Mouse (Mus musculus): ENCODE results near the gene Ago1.

- TF ChIP-seq POLR2A (IDR thresholded peaks at IDR 0.05; ENCODE audit: low read depth, low read length) = no peak
- TF ChIP-seq CTCF (IDR thresholded peaks at IDR 0.05; ENCODE audit: extremely low read depth, insufficient read length, insufficient replicate concordance, low read depth, low read length) = no peak
These were observed 30.2 kb upstream of the Ago1 start for GRCm38 (mm10) chr4:126498601-126499000.

All from small intestine, adult 2 months (tissue).